Mouse (Mus musculus) liver, postnatal 0 days (tissue): Measurements from ENCODE around the gene Ash1l. TPM values are rescaled to one million over a fixed set of nuclear protein-coding genes. Genes with fewer than 3 reads are reported as not detected.

Experiments used
- ATAC-seq: fragments of 200-750 bp; cut with Nextera tagmentation; 2 replicates; pipeline ENCODE4 v1.8.0; 2017; ENCODE audit warnings: mild to moderate bottlenecking, moderate library complexity
- DNase-seq: peaks from one replicate; pipeline ENCODE4 v3.0.0-alpha.2; 2016
- H3K27ac ChIP-seq: fragments of 300-500 bp; sonication (generic); 2 replicates; pipeline ENCODE4 v1.5.1; 2014; ENCODE audit warnings: antibody characterized with exemption, moderate library complexity, mild to moderate bottlenecking, low read depth
- H3K27me3 ChIP-seq: fragments of 300-500 bp; sonication (generic); 2 replicates; pipeline ENCODE4 v1.6.1; 2014; ENCODE audit warnings: low read length, control low read depth, mixed read lengths; ENCODE audit not compliant: insufficient read depth
- H3K36me3 ChIP-seq: fragments of 300-500 bp; sonication (generic); replicated peaks from 2 replicates; pipeline ENCODE4 v1.6.1; 2014; ENCODE audit warnings: mild to moderate bottlenecking, control low read depth, low read length, moderate library complexity, mixed read lengths; ENCODE audit not compliant: insufficient read depth
- H3K4me1 ChIP-seq: fragments of 300-500 bp; sonication (generic); 2 replicates; pipeline ENCODE4 v1.6.1; 2014; ENCODE audit warnings: antibody characterized with exemption, mild to moderate bottlenecking, control low read depth; ENCODE audit not compliant: insufficient read depth
- H3K4me2 ChIP-seq: fragments of 300-500 bp; sonication (generic); 2 replicates; pipeline ENCODE4 v1.6.1; 2014; ENCODE audit warnings: low read depth, mild to moderate bottlenecking, low read length, moderate library complexity, mixed read lengths
- H3K4me3 ChIP-seq: fragments of 300-500 bp; sonication (generic); 2 replicates; pipeline ENCODE4 v1.5.1; 2014; ENCODE audit warnings: low read depth, low read length
- H3K9ac ChIP-seq: fragments of 300-500 bp; sonication (generic); replicated peaks from 2 replicates; pipeline ENCODE4 v1.6.1; 2014; ENCODE audit warnings: mild to moderate bottlenecking, moderate library complexity
- H3K9me3 ChIP-seq: fragments of 300-500 bp; sonication (generic); 2 replicates; pipeline ENCODE4 v1.6.1; 2016; ENCODE audit warnings: mild to moderate bottlenecking, control low read depth, low read length, mixed read lengths
- CTCF ChIP-seq: sonication (generic); IDR thresholded peaks from 2 replicates; pipeline ENCODE4 v1.5.1; 2016; ENCODE audit warnings: antibody characterized with exemption, low read depth
- EP300 ChIP-seq: IDR thresholded peaks from 2 replicates; pipeline ENCODE4 v1.6.1; 2016; ENCODE audit warnings: antibody characterized with exemption, low read depth, mild to moderate bottlenecking
- WGBS: fragments of 180-500 bp; shearing (Covaris S2); extraction: QIAGEN DNeasy Blood & Tissue Kit; methylation state at CpG from one replicate; pipeline ENCODE4 v1.1.7; 2014; ENCODE audit not compliant: insufficient replicate concordance; 5-methylcytosine and 5-hydroxymethylcytosine counted together
- polyA plus RNA-seq: library from polyadenylated mRNA; unstranded; fragments of >200 nt; fragmentation: Nextera tagmentation; extraction: Ambion mirVana; gene quantifications from 2 replicates; pipeline ENCODE4 v1.2.1, GENCODE M21; 2015

Gene Ash1l
- polyA plus RNA-seq, 1 experiment from 2014 or later: 4.1 TPM

DNA sequence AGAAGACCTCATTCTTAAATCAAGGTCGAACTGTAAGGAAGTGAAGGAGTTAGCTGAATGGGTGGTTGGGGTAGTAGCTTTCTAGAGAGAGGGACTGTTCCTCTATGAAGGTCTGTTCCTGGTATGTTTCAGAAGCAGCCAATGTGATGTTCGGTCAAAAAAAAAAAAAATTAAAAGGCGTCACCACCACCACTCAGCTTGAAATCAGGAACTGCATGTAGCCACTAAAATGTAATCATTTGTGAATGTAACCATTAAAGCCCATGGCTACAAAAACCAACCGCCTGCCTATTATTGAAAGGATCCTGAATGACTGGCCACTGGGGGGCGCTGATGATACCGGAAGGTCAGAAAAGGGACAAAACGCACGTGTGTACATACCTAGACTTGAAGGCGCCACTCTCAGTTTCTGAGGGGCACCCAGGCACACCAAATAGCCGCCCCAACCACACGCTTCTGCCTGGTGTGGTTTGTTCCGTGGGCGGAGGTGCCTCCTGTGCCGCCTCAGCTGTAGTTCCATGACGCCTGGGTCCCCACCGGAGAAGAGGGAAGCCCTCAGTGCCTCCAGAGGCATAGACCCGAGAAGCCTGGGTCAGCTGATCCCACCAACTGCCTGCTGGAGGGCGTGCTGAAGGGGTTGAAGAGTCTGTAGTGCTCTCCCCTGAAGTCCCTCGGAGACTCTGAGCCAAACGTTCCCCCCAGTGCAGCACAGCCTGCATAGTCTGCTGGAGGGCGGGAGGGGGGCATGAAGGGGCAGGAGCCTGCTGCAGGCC lies 137.1 kb downstream of the Ash1l start:
- DNase-seq (peak; percentile 91), ATAC-seq (no peak)
- peaks cover 29% of the 10 kb centered on the region for H3K4me1 ChIP-seq
- peak overlapping the region; percentile 61 for H3K4me2 ChIP-seq
- no peak overlapping the region for H3K27ac ChIP-seq
- no peaks in the 10 kb centered on the region for H3K9me3 ChIP-seq
- no peak overlapping the region for H3K9ac ChIP-seq
- no peak overlapping the region for H3K4me3 ChIP-seq
- no peaks in the 10 kb centered on the region for H3K36me3 ChIP-seq
- peaks cover 17% of the 10 kb centered on the region for H3K27me3 ChIP-seq
- WGBS: 17% methylated on average over 20 of the region's 21 CpGs
- TF ChIP-seq CTCF: peak; percentile 86
- no peak for TF ChIP-seq EP300

DNA sequence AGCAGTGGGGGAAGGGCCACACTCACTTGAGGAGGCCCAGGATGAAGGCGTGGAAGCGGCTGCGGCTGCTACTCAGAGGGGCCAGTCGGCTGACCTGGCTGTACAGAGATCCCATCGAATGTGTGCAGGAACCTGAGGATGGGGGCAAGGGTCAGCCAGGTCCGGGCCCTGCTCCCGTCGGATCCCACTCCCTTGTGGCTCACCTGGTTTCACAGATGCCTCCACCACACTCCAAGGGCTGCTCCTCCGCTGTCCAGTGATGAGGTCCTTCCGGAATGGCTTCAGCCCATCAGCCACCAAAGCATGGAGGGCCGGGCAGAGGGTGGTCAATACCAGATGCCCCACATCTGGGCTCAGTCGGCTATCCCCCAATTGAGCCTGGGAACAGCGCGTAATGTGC lies 138.6 kb downstream of the Ash1l start:
- no peak for DNase-seq
- Histone ChIP-seq H3K27me3 (peaks cover 24% of the 10 kb centered on the region), H3K4me1 (peaks cover 34% of the 10 kb centered on the region), H3K9ac (no peak overlapping the region), H3K36me3 (peaks cover 1% of the 10 kb centered on the region; the same call in 1 of the 2 replicates), H3K9me3 (no peaks in the 10 kb centered on the region), H3K4me3 (peak overlapping the region; percentile 73), H3K27ac (no peak overlapping the region), H3K4me2 (peak overlapping the region; percentile 100)
- ATAC-seq: no peak
- TF ChIP-seq CTCF (no peak), EP300 (no peak)
- 46% methylated on average over 14 of the region's 14 CpGs for WGBS

- ATAC-seq (peak; percentile 87), DNase-seq (peak; percentile 85)
- H3K36me3 ChIP-seq: peaks cover 12% of the 10 kb centered on the region
- peaks cover 32% of the 10 kb centered on the region for H3K4me1 ChIP-seq
- H3K27me3 ChIP-seq: peaks cover 24% of the 10 kb centered on the region
- H3K4me2 ChIP-seq: peak overlapping the region; percentile 100
- peak overlapping the region; percentile 73 for H3K4me3 ChIP-seq
- peak overlapping the region; percentile 69 for H3K9ac ChIP-seq
- TF ChIP-seq EP300: no peak
- TF ChIP-seq CTCF: no peak
- WGBS: under 1% methylated on average over 39 of the region's 40 CpGs
- H3K27ac ChIP-seq: peak overlapping the region; percentile 55
- H3K9me3 ChIP-seq: no peaks in the 10 kb centered on the region
Observed at GRCm38 (mm10) chr3:89089882-89090591, 139.6 kb downstream of the Ash1l start.

DNA sequence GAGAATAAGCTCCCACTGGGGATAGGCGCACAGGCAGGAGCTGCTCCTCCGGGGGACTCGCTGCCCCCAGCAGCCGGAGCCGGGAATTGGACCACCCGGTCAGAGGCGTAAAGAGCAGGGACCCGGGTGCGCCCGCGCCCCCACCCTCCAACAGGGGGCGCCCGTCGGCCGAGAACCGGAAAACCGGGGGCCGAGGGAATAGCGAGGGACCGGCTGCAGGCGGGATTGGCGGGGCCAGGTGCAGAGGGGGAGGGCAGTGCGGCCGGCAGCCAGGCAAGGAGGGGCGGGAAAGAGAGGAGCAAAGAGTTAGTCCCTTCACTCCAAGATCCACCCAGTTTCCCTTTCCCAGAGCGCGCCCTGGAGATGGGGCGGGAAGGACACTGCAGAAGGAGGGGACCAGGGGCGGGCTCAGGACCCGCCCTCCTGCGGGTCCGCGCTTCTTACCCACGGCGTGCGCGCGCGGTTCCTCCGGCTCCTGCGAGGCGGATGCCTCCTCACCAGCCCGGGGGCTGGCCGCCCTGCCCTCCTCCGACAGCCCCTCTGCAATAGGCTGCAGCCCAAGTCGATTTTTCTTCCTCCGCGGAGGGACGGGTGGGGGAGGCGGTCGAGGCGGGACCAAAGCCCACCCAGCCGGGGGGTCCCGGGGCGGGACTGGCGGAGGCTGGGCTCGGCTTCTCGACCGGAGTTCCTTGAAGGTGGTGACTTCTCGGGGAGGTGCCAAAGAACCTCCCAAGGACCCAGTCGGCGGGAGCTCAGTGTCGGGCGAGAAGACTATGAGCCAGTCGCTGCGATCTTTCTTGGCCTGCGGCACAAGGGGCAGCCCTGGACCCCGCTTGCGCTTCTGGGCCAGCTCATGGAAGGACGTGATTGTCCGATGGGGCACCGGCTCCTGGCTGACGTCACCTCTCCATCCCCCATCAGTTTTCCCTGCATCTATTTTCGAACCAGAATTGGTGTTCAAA lies 140.6 kb downstream of the Ash1l start:
- ATAC-seq: peak; percentile 59
- peaks cover 24% of the 10 kb centered on the region for H3K27me3 ChIP-seq
- peaks cover 32% of the 10 kb centered on the region for H3K4me1 ChIP-seq
- peaks cover 19% of the 10 kb centered on the region for H3K36me3 ChIP-seq
- DNase-seq: peak; percentile 86
- H3K9ac ChIP-seq: peak overlapping the region; percentile 69
- TF ChIP-seq CTCF (peak; percentile 89), EP300 (no peak)
- H3K4me3 ChIP-seq: peak overlapping the region; percentile 73
- H3K4me2 ChIP-seq: peak overlapping the region; percentile 100
- H3K9me3 ChIP-seq: no peaks in the 10 kb centered on the region
- WGBS: 2% methylated on average over 56 of the region's 74 CpGs
- peak overlapping the region; percentile 48; the same call in 1 of the 2 replicates for H3K27ac ChIP-seq

DNA sequence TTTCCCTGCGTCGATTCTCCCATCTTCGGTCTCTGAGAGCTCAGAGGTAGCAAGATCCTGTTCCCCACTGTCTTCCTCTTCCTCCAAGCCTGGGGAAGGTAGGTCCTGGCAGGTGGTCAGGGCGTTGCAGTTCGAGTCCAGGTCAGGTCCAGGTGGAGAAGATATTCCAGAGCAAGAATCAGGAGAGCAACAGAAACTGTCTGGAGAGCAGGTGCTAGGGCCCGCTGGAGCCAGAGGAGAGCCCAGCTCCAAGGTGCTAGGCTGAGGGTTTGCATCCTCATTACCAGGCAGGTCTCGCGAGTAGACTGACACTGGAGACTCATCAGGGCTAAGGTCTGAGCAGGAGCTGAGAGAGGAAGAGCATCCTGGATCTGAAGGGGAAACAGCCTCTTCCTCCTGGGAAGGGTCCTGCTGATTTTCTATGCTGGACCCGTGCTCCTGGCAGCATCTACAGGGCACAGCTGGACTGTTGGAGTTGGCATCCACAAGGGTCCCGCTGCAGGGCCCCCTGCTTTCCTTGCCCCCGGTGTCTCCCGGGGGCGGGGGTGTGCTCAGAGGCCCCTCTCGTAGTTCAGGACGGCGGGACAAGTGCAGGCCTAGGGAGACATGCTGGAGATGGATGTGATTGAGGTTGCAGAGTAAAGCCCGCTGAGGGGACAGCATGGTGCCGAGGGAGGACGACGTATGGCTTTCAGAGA lies 141.5 kb downstream of the Ash1l start:
- Histone ChIP-seq H3K9me3 (no peaks in the 10 kb centered on the region), H3K4me2 (peak overlapping the region; percentile 100), H3K27me3 (peaks cover 24% of the 10 kb centered on the region), H3K27ac (no peak overlapping the region), H3K9ac (no peak overlapping the region), H3K4me3 (peak overlapping the region; percentile 73; the same call in 1 of the 2 replicates), H3K4me1 (peaks cover 32% of the 10 kb centered on the region), H3K36me3 (peaks cover 28% of the 10 kb centered on the region)
- DNase-seq: no peak
- WGBS: 13% methylated on average over 20 of the region's 20 CpGs
- TF ChIP-seq CTCF (no peak), EP300 (no peak)
- ATAC-seq: no peak
